Mouse (Mus musculus): ENCODE data around the gene Prss21. TPM values are rescaled to one million over a fixed set of nuclear protein-coding genes. Genes with fewer than 3 reads are reported as not detected.

Prss21 gene
- polyA plus RNA-seq (2012; ENCODE audit: insufficient read depth, low replicate concordance): not detected in 2 replicates

DNA sequence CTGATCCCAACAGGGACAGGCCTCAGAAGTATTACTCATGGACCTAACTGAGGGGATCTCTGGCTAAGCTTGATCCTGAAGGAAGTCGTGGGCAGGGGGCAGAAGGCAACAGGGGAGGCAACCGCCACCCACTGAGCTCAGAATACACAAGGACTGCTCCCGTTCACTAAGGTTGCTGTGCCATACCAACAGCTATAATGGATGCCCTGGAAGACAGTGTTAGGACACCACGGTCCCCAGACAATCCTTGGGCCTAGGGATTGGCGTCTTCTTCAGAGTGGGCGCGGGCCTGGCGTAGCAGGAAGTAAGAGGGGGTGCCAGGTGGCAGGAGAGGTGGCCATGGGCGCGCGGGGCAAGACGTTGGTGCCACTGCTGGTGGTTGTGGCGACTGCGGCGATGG lies at the start of gene Prss21:
Gene Prss21, plus strand, starts transcription at position 301 of the 400 bp plus-strand sequence.
- Histone ChIP-seq H3K9me3 (peaks cover 22% of the 10 kb centered on the region), H3K36me3 (replicated peaks; ENCODE audit: low read length) (no peaks in the 10 kb centered on the region), H3K4me3 (replicated peaks) (no peak within 1 kb of the TSS), H3K4me1 (no peaks in the 10 kb centered on the region), H3K27me3 (replicated peaks) (peaks cover 30% of the 10 kb centered on the region)
- no peak for TF ChIP-seq GATA1 (IDR thresholded peaks at IDR 0.05; ENCODE audit: borderline replicate concordance, low read length)
- TF ChIP-seq FLI1 (IDR thresholded peaks at IDR 0.05; ENCODE audit: low read length): no peak

GRCm38 (mm10) chr17:23818579-23818978 lies 49.3 kb upstream of the Prss21 start:
- TF ChIP-seq GATA1 (IDR thresholded peaks at IDR 0.05; ENCODE audit: borderline replicate concordance, low read length): no peak
- peaks cover 38% of the 10 kb centered on the region for H3K4me1 ChIP-seq
- peaks cover 100% of the 10 kb centered on the region for H3K36me3 ChIP-seq (replicated peaks; ENCODE audit: low read length)
- H3K9me3 ChIP-seq: peaks cover 14% of the 10 kb centered on the region; the same call in 1 of the 2 replicates
- no peak overlapping the region for H3K4me3 ChIP-seq (replicated peaks)
- no peaks in the 10 kb centered on the region for H3K27me3 ChIP-seq (replicated peaks)

DNA sequence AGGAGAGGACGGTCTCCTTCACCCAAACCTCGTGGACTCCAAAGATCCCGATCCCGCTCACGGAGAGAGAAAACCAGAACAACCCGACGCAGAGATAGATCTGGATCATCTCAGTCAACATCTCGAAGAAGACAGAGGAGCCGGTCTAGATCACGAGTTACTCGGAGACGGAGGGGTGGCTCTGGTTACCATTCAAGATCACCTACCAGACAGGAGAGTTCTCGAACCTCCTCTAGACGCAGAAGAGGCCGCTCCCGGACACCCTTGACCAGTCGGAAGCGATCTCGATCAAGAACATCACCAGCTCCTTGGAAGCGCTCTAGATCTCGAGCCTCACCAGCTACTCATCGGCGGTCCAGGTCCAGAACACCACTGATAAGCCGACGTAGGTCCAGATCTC lies 48.6 kb upstream of the Prss21 start:
- H3K27me3 ChIP-seq (replicated peaks): no peaks in the 10 kb centered on the region
- peaks cover 42% of the 10 kb centered on the region for H3K4me1 ChIP-seq

DNA sequence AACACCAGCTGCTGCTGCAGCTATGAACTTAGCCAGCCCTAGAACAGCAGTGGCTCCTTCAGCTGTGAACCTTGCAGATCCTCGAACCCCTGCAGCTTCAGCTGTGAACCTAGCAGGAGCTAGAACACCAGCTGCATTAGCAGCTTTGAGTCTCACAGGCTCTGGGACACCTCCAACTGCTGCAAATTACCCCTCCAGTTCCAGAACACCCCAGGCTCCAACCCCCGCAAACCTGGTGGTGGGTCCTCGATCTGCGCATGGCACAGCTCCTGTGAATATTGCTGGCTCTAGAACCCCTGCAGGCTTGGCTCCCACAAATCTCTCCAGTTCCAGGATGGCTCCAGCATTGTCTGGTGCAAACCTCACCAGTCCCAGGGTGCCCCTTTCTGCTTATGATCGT lies 47.1 kb upstream of the Prss21 start:
- no peak overlapping the region for H3K4me3 ChIP-seq (replicated peaks)
- H3K27me3 ChIP-seq (replicated peaks): no peaks in the 10 kb centered on the region
- H3K36me3 ChIP-seq (replicated peaks; ENCODE audit: low read length): peaks cover 98% of the 10 kb centered on the region
- peaks cover 40% of the 10 kb centered on the region for H3K4me1 ChIP-seq
- no peak for TF ChIP-seq GATA1 (IDR thresholded peaks at IDR 0.05; ENCODE audit: borderline replicate concordance, low read length)
- no peak for TF ChIP-seq FLI1 (IDR thresholded peaks at IDR 0.05; ENCODE audit: low read length)
- peaks cover 10% of the 10 kb centered on the region; the same call in 1 of the 2 replicates for H3K9me3 ChIP-seq

More for the DNA sequence above, 48.6 kb upstream of the Prss21 start:
- peaks cover 14% of the 10 kb centered on the region; the same call in 1 of the 2 replicates for H3K9me3 ChIP-seq
- H3K36me3 ChIP-seq (replicated peaks; ENCODE audit: low read length): peaks cover 99% of the 10 kb centered on the region
- TF ChIP-seq GATA1 (IDR thresholded peaks at IDR 0.05; ENCODE audit: borderline replicate concordance, low read length) (no peak), FLI1 (IDR thresholded peaks at IDR 0.05; ENCODE audit: low read length) (no peak)
- H3K4me3 ChIP-seq (replicated peaks): no peak overlapping the region

- Histone ChIP-seq H3K4me3 (replicated peaks) (no peak overlapping the region), H3K9me3 (peaks cover 9% of the 10 kb centered on the region; the same call in 1 of the 2 replicates), H3K36me3 (replicated peaks; ENCODE audit: low read length) (peaks cover 98% of the 10 kb centered on the region), H3K27me3 (replicated peaks) (no peaks in the 10 kb centered on the region), H3K4me1 (peaks cover 41% of the 10 kb centered on the region)
- TF ChIP-seq FLI1 (IDR thresholded peaks at IDR 0.05; ENCODE audit: low read length): no peak
- no peak for TF ChIP-seq GATA1 (IDR thresholded peaks at IDR 0.05; ENCODE audit: borderline replicate concordance, low read length)
These were observed 45.8 kb upstream of the Prss21 start for GRCm38 (mm10) chr17:23822094-23822493.

DNA sequence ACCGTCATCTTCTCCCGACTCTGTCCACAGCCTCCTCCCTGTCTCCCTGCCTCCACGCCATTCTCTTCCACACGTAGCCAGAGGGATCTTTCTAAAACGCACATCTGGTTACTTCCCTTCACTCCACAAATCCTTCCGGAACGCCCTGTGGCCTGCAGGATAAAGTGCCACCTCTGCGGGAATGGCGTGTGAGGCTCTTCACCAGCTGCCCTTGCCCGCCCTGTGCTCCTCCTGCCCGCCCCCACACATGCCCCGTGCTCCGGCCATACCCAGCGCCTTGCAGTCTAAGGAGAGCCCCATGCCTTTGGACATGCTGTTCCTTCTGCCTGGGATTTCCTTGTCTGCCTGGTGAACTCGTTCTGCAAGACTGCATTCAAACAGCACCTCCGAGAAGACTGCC lies 44.8 kb upstream of the Prss21 start:
- H3K36me3 ChIP-seq (replicated peaks; ENCODE audit: low read length): peaks cover 94% of the 10 kb centered on the region
- peaks cover 48% of the 10 kb centered on the region for H3K4me1 ChIP-seq
- H3K9me3 ChIP-seq: peaks cover 9% of the 10 kb centered on the region; the same call in 1 of the 2 replicates
- H3K27me3 ChIP-seq (replicated peaks): no peaks in the 10 kb centered on the region
- TF ChIP-seq FLI1 (IDR thresholded peaks at IDR 0.05; ENCODE audit: low read length) (no peak), GATA1 (IDR thresholded peaks at IDR 0.05; ENCODE audit: borderline replicate concordance, low read length) (no peak)
- no peak overlapping the region for H3K4me3 ChIP-seq (replicated peaks)

- Histone ChIP-seq H3K4me1 (peaks cover 50% of the 10 kb centered on the region), H3K36me3 (replicated peaks; ENCODE audit: low read length) (peaks cover 88% of the 10 kb centered on the region), H3K4me3 (replicated peaks) (no peak overlapping the region), H3K27me3 (replicated peaks) (no peaks in the 10 kb centered on the region), H3K9me3 (peaks cover 7% of the 10 kb centered on the region; the same call in 1 of the 2 replicates)
- no peak for TF ChIP-seq FLI1 (IDR thresholded peaks at IDR 0.05; ENCODE audit: low read length)
- TF ChIP-seq GATA1 (IDR thresholded peaks at IDR 0.05; ENCODE audit: borderline replicate concordance, low read length): no peak
These were observed 44.2 kb upstream of the Prss21 start for GRCm38 (mm10) chr17:23823614-23824013.

- Histone ChIP-seq H3K36me3 (replicated peaks; ENCODE audit: low read length) (peaks cover 68% of the 10 kb centered on the region), H3K4me1 (peaks cover 56% of the 10 kb centered on the region), H3K27me3 (replicated peaks) (no peaks in the 10 kb centered on the region), H3K9me3 (no peaks in the 10 kb centered on the region), H3K4me3 (replicated peaks) (no peak overlapping the region)
- TF ChIP-seq FLI1 (IDR thresholded peaks at IDR 0.05; ENCODE audit: low read length): no peak
- no peak for TF ChIP-seq GATA1 (IDR thresholded peaks at IDR 0.05; ENCODE audit: borderline replicate concordance, low read length)
These were observed 42.3 kb upstream of the Prss21 start for GRCm38 (mm10) chr17:23825591-23825990.

DNA sequence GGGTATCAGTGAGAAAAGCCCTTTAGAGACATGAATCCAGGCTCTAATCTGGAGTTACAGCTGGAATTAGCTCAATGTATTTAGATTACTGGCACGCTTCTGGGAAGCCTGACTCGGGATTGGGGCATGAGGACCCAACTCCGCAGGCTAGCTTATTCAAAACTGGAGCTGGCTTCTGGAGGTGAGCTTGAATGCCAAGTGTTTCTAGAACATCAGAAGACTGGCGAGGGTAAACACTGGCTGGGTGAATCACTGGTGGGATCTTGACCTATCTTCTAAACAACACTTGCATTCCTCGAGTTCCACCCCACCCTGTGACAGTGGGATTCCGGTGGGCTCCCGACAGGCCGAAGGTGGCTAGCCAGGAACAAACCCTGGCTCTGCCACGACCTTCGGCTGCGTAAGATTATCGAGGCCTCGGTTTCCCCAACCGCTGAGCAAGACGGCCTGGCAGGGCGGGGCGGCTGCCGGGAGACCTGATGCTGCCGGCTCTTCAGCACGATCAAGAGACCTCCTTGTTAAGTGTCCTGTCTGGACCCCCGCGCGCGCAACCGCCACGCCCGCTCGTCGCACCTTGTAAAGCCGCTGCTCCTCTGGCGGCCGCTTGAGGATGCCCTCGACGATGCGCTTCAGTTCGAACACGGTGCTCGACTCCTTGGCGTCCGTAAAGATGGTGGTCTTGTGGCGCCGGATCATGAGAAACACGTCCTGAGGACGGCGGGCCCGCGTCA lies 39.4 kb upstream of the Prss21 start:
- peaks cover 8% of the 10 kb centered on the region for H3K27me3 ChIP-seq (replicated peaks)
- TF ChIP-seq FLI1 (IDR thresholded peaks at IDR 0.05; ENCODE audit: low read length): no peak
- TF ChIP-seq GATA1 (IDR thresholded peaks at IDR 0.05; ENCODE audit: borderline replicate concordance, low read length): no peak
- H3K9me3 ChIP-seq: no peaks in the 10 kb centered on the region
- peaks cover 40% of the 10 kb centered on the region for H3K36me3 ChIP-seq (replicated peaks; ENCODE audit: low read length)
- peak overlapping the region; percentile 96 for H3K4me3 ChIP-seq (replicated peaks)
- peaks cover 35% of the 10 kb centered on the region for H3K4me1 ChIP-seq

DNA sequence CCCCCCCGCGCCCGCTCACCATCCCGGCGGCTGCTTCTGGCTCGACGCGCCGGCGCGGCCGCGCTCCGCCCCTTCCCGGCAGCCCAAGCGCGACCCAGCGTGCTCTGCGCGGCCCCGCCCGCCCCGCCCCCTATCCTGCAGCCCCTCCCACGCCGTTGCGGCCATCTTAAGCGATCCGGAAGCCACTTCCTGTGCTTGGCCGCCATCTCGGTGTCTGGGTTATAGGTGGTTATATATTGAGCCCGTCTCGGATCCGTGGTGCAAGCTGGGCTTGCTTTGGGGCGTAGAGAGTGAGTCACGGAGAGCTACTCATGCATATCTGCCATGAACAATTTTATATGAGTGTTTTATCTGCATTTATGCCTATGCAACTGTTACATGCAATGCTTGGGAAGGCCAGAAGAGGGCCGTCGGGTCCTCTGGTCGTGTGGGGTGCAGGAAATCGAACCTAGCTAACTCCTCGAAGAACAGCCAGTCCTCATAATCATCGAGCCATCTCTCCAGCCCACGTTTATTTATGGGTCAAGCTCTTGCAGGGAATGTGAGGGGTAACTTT lies 38.7 kb upstream of the Prss21 start, which contains the start of gene Elob:
Gene Elob, minus strand, starts transcription at position 73 of the 556 bp plus-strand sequence.
- Histone ChIP-seq H3K27me3 (replicated peaks) (peaks cover 15% of the 10 kb centered on the region), H3K4me1 (peaks cover 29% of the 10 kb centered on the region), H3K36me3 (replicated peaks; ENCODE audit: low read length) (peaks cover 33% of the 10 kb centered on the region), H3K4me3 (replicated peaks) (peak within 1 kb of the TSS; percentile 96), H3K9me3 (no peaks in the 10 kb centered on the region)
- no peak for TF ChIP-seq GATA1 (IDR thresholded peaks at IDR 0.05; ENCODE audit: borderline replicate concordance, low read length)
- no peak for TF ChIP-seq FLI1 (IDR thresholded peaks at IDR 0.05; ENCODE audit: low read length)
